Mouse (Mus musculus) limb, embryonic 11.5 days (tissue): ENCODE measurements around the gene Rab40c. TPM values are rescaled to one million over a fixed set of nuclear protein-coding genes. Genes with fewer than 3 reads are reported as not detected.

ENCODE experiments used
- ATAC-seq: fragments of 200-750 bp; cut with Nextera tagmentation; 2 replicates; pipeline ENCODE4 v1.8.0; 2017; ENCODE audit warnings: low read depth; ENCODE audit not compliant: insufficient number of reproducible peaks, low FRiP score, low TSS enrichment
- DNase-seq: peaks from one replicate; pipeline ENCODE4 v3.0.0-alpha.2; 2015; ENCODE audit warnings: low spot score
- H3K27ac ChIP-seq: fragments of 300-500 bp; sonication (generic); replicated peaks from 2 replicates; pipeline ENCODE4 v1.5.1; 2014; ENCODE audit warnings: low read depth, mild to moderate bottlenecking, low read length
- H3K27me3 ChIP-seq: fragments of 300-500 bp; sonication (generic); 2 replicates; pipeline ENCODE4 v1.6.1; 2014; ENCODE audit warnings: mild to moderate bottlenecking, low read length, mixed read lengths; ENCODE audit not compliant: control insufficient read depth, insufficient read depth
- H3K36me3 ChIP-seq: fragments of 300-500 bp; sonication (generic); 2 replicates; pipeline ENCODE4 v1.6.1; 2014; ENCODE audit warnings: mild to moderate bottlenecking, low read length, moderate library complexity, mixed read lengths; ENCODE audit not compliant: control insufficient read depth, insufficient read depth
- H3K4me1 ChIP-seq: fragments of 300-500 bp; sonication (generic); 2 replicates; pipeline ENCODE4 v1.6.1; 2014; ENCODE audit warnings: low read length, mixed read lengths; ENCODE audit not compliant: control insufficient read depth, insufficient read depth
- H3K4me2 ChIP-seq: fragments of 300-500 bp; sonication (generic); 2 replicates; pipeline ENCODE4 v1.6.1; 2014; ENCODE audit warnings: low read depth, mild to moderate bottlenecking, moderate library complexity; ENCODE audit not compliant: severe bottlenecking
- H3K4me3 ChIP-seq: fragments of 300-500 bp; sonication (generic); 2 replicates; pipeline ENCODE4 v1.5.1; 2014; ENCODE audit warnings: low read depth, low read length
- H3K9ac ChIP-seq: fragments of 300-500 bp; sonication (generic); 2 replicates; pipeline ENCODE4 v1.6.1; 2014; ENCODE audit warnings: mild to moderate bottlenecking, low read length
- H3K9me3 ChIP-seq: fragments of 300-500 bp; sonication (generic); 2 replicates; pipeline ENCODE4 v1.6.1; 2016; ENCODE audit warnings: low read length; ENCODE audit not compliant: control insufficient read depth
- WGBS: fragments of 180-500 bp; shearing (Covaris S2); extraction: QIAGEN DNeasy Blood & Tissue Kit; methylation state at CpG from one replicate; pipeline ENCODE4 v1.1.7; 2014; 5-methylcytosine and 5-hydroxymethylcytosine counted together
- polyA plus RNA-seq: library from polyadenylated mRNA; unstranded; fragments of >200 nt; fragmentation: Nextera tagmentation; extraction: Ambion mirVana; gene quantifications from 2 replicates; pipeline ENCODE4 v1.2.1, GENCODE M21; 2014

Rab40c gene
- polyA plus RNA-seq, 1 experiment from 2014 or later: 19.7 TPM

DNA sequence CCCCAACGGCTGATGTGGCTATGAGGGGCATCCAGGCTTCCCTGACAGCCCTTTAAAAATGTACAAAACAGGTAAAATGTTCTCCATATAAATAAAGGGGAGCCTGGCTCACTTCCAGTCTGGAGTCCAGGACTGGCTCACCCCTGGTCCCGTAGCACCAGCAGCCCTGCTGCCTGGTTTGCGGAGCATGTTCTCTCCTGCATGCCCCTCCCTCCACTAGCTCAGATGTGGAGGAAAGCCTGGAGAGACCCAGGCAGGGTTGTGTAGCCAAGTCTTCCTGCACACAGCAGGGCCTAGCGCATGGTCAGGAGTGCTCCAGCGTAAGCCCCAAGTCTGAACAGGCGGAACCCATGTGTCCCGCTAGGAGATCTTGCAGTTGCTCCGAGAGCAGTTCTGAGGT, 36.3 kb downstream of the Rab40c start:
- Histone ChIP-seq H3K36me3 (peaks cover 10% of the 10 kb centered on the region), H3K27me3 (no peaks in the 10 kb centered on the region), H3K4me1 (peaks cover 26% of the 10 kb centered on the region), H3K27ac (no peak overlapping the region), H3K4me3 (no peak overlapping the region), H3K9me3 (no peaks in the 10 kb centered on the region), H3K4me2 (no peak overlapping the region), H3K9ac (no peak overlapping the region)
- 87% methylated on average over 8 of the region's 8 CpGs for WGBS
- no peak for DNase-seq
- no peak for ATAC-seq

GRCm38 (mm10) chr17:25882306-25882705, 37.2 kb downstream of the Rab40c start:
- Histone ChIP-seq H3K27me3 (no peaks in the 10 kb centered on the region), H3K4me1 (peaks cover 26% of the 10 kb centered on the region), H3K36me3 (peaks cover 11% of the 10 kb centered on the region), H3K4me2 (no peak overlapping the region), H3K27ac (0 out of 2 replicates have a peak overlapping the region, but pooled peaks have one; percentile 10), H3K9ac (0 out of 2 replicates have a peak overlapping the region, but pooled peaks have one; percentile 24), H3K4me3 (no peak overlapping the region), H3K9me3 (no peaks in the 10 kb centered on the region)
- no peak for DNase-seq
- ATAC-seq: no peak
- WGBS: 23% methylated on average over 5 of the region's 5 CpGs

DNA sequence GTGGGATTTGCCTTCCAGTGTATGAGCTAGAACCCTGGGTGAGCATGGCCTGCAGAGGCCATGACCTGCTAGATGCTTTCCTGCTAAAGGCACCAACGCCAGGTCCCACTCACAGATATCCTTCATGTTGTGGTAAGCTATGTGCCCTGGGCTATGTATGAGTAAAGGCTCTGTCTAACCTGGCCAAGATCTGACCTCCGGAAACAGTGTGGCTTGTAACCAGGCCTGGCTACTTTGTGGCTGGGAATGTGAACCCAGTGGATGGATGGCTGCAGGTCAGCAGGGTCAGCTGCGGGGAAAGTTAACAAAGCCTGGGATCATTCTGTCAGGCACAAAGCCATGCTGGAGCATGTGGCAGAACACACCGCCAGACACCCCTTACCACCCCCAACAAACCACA, 37.8 kb downstream of the Rab40c start:
- peak; percentile 46 for DNase-seq
- Histone ChIP-seq H3K9ac (no peak overlapping the region), H3K4me1 (peaks cover 27% of the 10 kb centered on the region), H3K4me3 (no peak overlapping the region), H3K27ac (peak overlapping the region; percentile 68), H3K9me3 (no peaks in the 10 kb centered on the region), H3K4me2 (no peak overlapping the region), H3K36me3 (peaks cover 11% of the 10 kb centered on the region), H3K27me3 (no peaks in the 10 kb centered on the region)
- WGBS: 14% methylated on average over 4 of the region's 4 CpGs
- no peak for ATAC-seq

DNA sequence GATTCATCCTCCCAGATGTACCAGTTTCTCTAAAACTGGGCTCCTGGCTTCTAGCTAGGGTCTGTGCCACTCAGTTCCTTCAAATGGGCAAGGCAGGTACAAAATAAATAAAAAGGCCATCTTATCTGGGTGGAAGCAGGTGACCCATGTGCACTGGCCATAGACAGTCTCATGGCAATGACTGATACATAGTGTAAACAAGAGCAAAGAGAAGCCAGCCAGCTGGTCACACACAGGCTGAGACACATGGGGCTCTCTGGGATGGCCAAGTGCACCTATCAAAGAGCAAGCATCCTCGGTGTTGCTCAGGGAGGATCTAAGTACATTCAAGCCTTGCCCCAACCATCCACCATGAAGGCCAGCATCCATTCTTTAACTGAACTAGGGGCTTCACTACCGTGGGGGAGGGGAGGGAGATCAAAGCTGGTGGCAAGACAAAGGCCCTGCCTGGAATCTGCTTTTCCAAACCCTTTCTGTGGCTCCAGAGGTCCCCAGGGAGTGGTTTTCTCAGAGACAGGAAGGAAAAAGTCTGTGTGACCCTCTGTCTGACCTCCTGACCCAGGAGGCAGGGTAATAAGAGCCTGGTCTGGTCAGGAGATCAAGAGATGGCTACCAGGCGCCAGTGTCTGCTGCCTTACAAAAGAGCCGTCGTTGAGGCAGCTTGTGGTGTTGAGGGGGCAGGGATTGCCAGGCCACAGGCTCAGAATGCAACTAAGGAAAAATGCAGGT, 38.5 kb downstream of the Rab40c start:
- peaks cover 34% of the 10 kb centered on the region for H3K4me1 ChIP-seq
- 0 out of 2 replicates have a peak overlapping the region, but pooled peaks have one; percentile 15 for H3K4me2 ChIP-seq
- ATAC-seq (no peak), DNase-seq (peak; percentile 63)
- peaks cover 11% of the 10 kb centered on the region for H3K36me3 ChIP-seq
- no peak overlapping the region for H3K4me3 ChIP-seq
- H3K9me3 ChIP-seq: no peaks in the 10 kb centered on the region
- WGBS: 5% methylated on average over 5 of the region's 5 CpGs
- H3K9ac ChIP-seq: no peak overlapping the region
- peak overlapping the region; percentile 68 for H3K27ac ChIP-seq
- H3K27me3 ChIP-seq: no peaks in the 10 kb centered on the region

DNA sequence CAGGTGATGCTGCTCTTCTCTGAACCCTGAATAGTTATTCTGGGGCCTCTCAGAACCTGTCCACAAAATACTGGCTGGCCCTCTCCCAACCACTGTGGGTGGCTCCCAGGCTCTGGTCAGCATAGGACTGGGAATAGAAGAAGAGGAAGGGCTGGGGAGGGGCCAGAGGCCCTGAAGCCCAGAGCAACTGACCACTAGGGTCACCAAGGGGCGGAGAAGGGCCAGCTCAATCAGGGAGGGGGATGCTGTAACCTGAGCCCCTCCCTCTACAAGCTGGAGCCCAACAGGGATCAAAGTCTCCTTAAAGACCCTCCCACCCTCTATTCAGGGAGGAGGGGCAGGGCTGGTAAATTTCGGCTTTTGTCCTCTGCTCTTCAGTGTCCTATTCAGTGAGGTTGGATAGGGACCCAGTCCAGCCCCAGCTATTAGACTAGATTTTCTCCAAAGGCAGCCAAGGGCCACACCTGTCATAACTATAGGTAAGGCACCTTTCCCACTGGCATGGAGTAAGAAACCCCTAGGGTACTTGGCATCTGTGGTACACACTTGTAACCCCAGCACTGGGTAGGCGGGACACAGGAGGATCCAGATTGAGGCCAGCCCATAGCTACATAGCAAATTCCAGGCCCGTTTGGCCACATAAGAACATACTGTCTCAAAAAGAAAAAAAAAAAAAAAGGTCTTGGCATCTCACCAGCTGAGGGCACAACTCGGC, 39.2 kb downstream of the Rab40c start, which contains the start of gene Wfikkn1:
Wfikkn1 (minus strand) TSS at position 663 of the 715 bp plus-strand sequence.
- H3K27ac ChIP-seq: peak within 1 kb of the TSS; percentile 68
- no peak within 1 kb of the TSS for H3K9ac ChIP-seq
- H3K4me1 ChIP-seq: peaks cover 37% of the 10 kb centered on the region
- H3K4me3 ChIP-seq: no peak within 1 kb of the TSS
- no peaks in the 10 kb centered on the region for H3K27me3 ChIP-seq
- ATAC-seq: no peak
- 0 out of 2 replicates have a peak within 1 kb of the TSS, but pooled peaks have one; percentile 15 for H3K4me2 ChIP-seq
- DNase-seq: no peak
- H3K9me3 ChIP-seq: no peaks in the 10 kb centered on the region
- peaks cover 11% of the 10 kb centered on the region for H3K36me3 ChIP-seq
- WGBS: 28% methylated on average over 5 of the region's 5 CpGs

GRCm38 (mm10) chr17:25879750-25880149, 39.8 kb downstream of the Rab40c start:
- Histone ChIP-seq H3K9me3 (no peaks in the 10 kb centered on the region), H3K9ac (no peak overlapping the region), H3K4me2 (no peak overlapping the region), H3K27me3 (no peaks in the 10 kb centered on the region), H3K27ac (no peak overlapping the region), H3K36me3 (peaks cover 11% of the 10 kb centered on the region), H3K4me1 (peaks cover 37% of the 10 kb centered on the region), H3K4me3 (no peak overlapping the region)
- DNase-seq: no peak
- 70% methylated on average over 8 of the region's 8 CpGs for WGBS
- ATAC-seq: no peak

DNA sequence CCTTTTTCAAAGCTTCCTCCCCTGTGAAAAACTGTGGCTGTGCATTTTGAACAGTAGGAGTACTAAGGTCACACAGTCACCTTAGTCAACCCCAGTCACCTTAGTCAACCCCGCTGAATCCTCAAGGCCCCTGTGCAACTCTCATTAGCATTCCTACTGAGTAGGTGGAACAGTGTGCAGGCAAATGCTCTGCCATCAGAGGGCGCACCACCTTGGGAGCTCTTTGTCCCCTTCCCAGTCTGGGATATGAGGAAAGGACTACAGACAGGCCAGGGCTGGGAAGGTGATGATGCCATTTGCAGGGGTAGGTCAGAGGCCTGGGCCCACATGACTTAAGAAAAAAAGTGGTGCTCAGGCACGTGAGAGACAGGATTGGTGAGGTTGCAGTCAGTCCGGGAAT, 40.3 kb downstream of the Rab40c start:
- Histone ChIP-seq H3K4me3 (no peak overlapping the region), H3K9ac (no peak overlapping the region), H3K27me3 (no peaks in the 10 kb centered on the region), H3K36me3 (peaks cover 11% of the 10 kb centered on the region), H3K4me2 (no peak overlapping the region), H3K9me3 (no peaks in the 10 kb centered on the region), H3K4me1 (peaks cover 37% of the 10 kb centered on the region), H3K27ac (no peak overlapping the region)
- DNase-seq (no peak), ATAC-seq (no peak)
- WGBS: 66% methylated on average over 4 of the region's 4 CpGs

DNA sequence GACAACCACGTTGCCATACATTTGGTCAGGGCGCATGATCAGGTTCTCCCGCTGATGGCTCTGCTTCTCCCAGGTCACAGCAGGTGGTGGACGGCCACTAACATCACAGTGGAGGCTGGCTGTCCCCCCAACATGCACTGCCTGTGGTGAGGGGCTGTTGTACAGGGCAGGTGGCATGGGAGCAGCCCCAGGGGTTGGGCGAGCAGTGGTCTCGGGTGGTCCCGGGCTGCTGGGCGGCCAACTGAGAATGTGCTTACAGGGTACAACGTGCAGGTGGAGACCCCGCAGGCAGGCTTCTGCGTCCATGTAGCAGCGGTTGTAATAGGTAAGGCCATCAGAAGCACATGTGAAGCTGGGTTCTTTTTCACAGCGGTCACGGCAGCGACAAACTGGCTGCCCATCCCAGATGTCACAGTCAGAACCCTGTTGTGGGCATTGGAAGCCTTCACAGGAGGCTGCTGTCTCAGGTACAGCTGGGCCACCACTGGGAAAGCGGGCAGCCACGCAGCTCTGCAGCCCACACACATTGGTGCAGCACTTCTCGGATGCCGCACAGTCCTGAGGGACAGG, 40.8 kb downstream of the Rab40c start:
- Histone ChIP-seq H3K27ac (no peak overlapping the region), H3K4me2 (no peak overlapping the region), H3K9me3 (no peaks in the 10 kb centered on the region), H3K27me3 (no peaks in the 10 kb centered on the region), H3K36me3 (peaks cover 8% of the 10 kb centered on the region), H3K4me3 (no peak overlapping the region), H3K4me1 (peaks cover 37% of the 10 kb centered on the region), H3K9ac (no peak overlapping the region)
- DNase-seq (no peak), ATAC-seq (no peak)
- 89% methylated on average over 19 of the region's 19 CpGs for WGBS
